Mouse (Mus musculus) common myeloid progenitor, adult 5-6 weeks (primary cell): ENCODE results near the gene Naa10. TPM values are rescaled to one million over a fixed set of nuclear protein-coding genes. Genes with fewer than 3 reads are reported as not detected.

ENCODE experiments used
- ATAC-seq: replicated peaks from 2 replicates; pipeline ENCODE4 v1.8.0; 2016; ENCODE audit warnings: low read depth, mild to moderate bottlenecking, moderate TSS enrichment, inconsistent platforms; ENCODE audit not compliant: poor library complexity, severe bottlenecking
- total RNA-seq: library from RNA; stranded (forward); fragments of 200-1000, 187-1606 nt; gene quantifications from 2 replicates; pipeline ENCODE4 v1.2.3, GENCODE M21; 2017

Naa10 gene
- total RNA-seq, 1 experiment from 2014 or later, result 152 TPM

DNA sequence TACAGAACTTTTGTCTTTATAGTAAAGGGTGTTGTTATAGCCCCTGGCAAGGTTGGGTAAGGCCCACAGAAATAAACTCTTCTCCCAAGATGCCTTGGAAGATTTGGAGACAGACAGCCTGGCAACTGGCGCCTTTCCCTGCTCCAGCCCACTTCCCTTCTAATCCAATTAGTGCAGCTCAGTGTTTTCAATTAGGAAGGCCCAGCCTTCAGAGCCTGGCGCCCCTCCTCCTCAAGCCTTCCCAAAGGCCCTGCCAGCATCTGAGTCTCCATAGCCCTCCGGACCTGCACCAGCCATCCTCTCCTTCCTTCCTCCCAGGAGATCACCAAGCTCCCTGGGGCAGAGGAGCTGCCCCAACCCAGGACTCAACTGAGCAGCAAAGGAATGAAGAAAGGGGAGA, 54.5 kb downstream of the Naa10 start:
- ATAC-seq, result no peak

Other genes with a start within 250 kb of the Naa10 start
- 0.15 and 0.50 TPM in 2 replicates for gene Slc6a8, start 248.8 kb downstream of the Naa10 start, total RNA-seq
- 169 and 218 TPM in 2 replicates for gene Bcap31, start 205.8 kb downstream of the Naa10 start, total RNA-seq
- gene Abcd1, start 205.3 kb downstream of the Naa10 start, total RNA-seq, result 12.0 and 16.9 TPM in 2 replicates
- gene Plxnb3, start 164.9 kb downstream of the Naa10 start, total RNA-seq, result 0.34 TPM in 1 of 2 replicates, not detected in the other
- gene Srpk3, start 147.5 kb downstream of the Naa10 start, total RNA-seq, result not detected in 2 replicates
- gene Idh3g, start 135.0 kb downstream of the Naa10 start, total RNA-seq, result 218 and 225 TPM in 2 replicates
- gene Ssr4, start 134.9 kb downstream of the Naa10 start, total RNA-seq, result 150 and 166 TPM in 2 replicates
- 3.7 and 5.1 TPM in 2 replicates for gene Pdzd4, start 97.0 kb downstream of the Naa10 start, total RNA-seq
- 0.23 TPM in 1 of 2 replicates, not detected in the other for gene Avpr2, start 29.8 kb downstream of the Naa10 start, total RNA-seq
- 0.37 and 1.4 TPM in 2 replicates for gene L1cam, start 25.8 kb downstream of the Naa10 start, total RNA-seq
- gene Arhgap4, start 74 bp downstream of the Naa10 start, total RNA-seq, result 22.7 and 28.2 TPM in 2 replicates
- gene Renbp, start 8.9 kb upstream of the Naa10 start, total RNA-seq, result 10.2 and 14.4 TPM in 2 replicates
- gene Hcfc1, start 44.4 kb upstream of the Naa10 start, total RNA-seq, result 73.4 and 91.9 TPM in 2 replicates
- 42.8 and 54.9 TPM in 2 replicates for gene Irak1, start 102.0 kb upstream of the Naa10 start, total RNA-seq
- not detected in 2 replicates for gene Opn1mw, start 205.5 kb upstream of the Naa10 start, total RNA-seq
- 16.9 and 26.2 TPM in 2 replicates for gene Mecp2, start 213.4 kb upstream of the Naa10 start, total RNA-seq
- gene Tex28, start 245.9 kb upstream of the Naa10 start, total RNA-seq, result not detected in 2 replicates